Mouse (Mus musculus) limb, embryonic 13.5 days (tissue): ENCODE results near the gene Mob3a. TPM values are rescaled to one million over a fixed set of nuclear protein-coding genes. Genes with fewer than 3 reads are reported as not detected.

Source experiments
- ATAC-seq: fragments of 200-750 bp; cut with Nextera tagmentation; 2 replicates; pipeline ENCODE4 v1.8.0; 2017; ENCODE audit warnings: low read depth, moderate number of reproducible peaks, moderate TSS enrichment; ENCODE audit not compliant: low FRiP score
- H3K27ac ChIP-seq: fragments of 300-500 bp; sonication (generic); 2 replicates; pipeline ENCODE4 v1.5.1; 2015; ENCODE audit warnings: inconsistent platforms, mild to moderate bottlenecking, moderate library complexity
- H3K27me3 ChIP-seq: fragments of 300-500 bp; sonication (generic); 2 replicates; pipeline ENCODE4 v1.6.1; 2015; ENCODE audit warnings: mild to moderate bottlenecking, inconsistent platforms
- H3K36me3 ChIP-seq: fragments of 300-500 bp; sonication (generic); 2 replicates; pipeline ENCODE4 v1.6.1; 2015; ENCODE audit warnings: inconsistent platforms, mild to moderate bottlenecking, moderate library complexity
- H3K4me1 ChIP-seq: fragments of 300-500 bp; sonication (generic); 2 replicates; pipeline ENCODE4 v1.6.1; 2015; ENCODE audit warnings: inconsistent platforms
- H3K4me2 ChIP-seq: fragments of 300-500 bp; sonication (generic); replicated peaks from 2 replicates; pipeline ENCODE4 v1.6.1; 2015; ENCODE audit warnings: inconsistent platforms, mild to moderate bottlenecking, moderate library complexity
- H3K4me3 ChIP-seq: fragments of 300-500 bp; sonication (generic); 2 replicates; pipeline ENCODE4 v1.5.1; 2015; ENCODE audit warnings: moderate library complexity, mild to moderate bottlenecking, inconsistent platforms
- H3K9ac ChIP-seq: fragments of 300-500 bp; sonication (generic); 2 replicates; pipeline ENCODE4 v1.6.1; 2015; ENCODE audit warnings: mild to moderate bottlenecking, inconsistent platforms
- H3K9me3 ChIP-seq: fragments of 300-500 bp; sonication (generic); 2 replicates; pipeline ENCODE4 v1.6.1; 2016; ENCODE audit warnings: inconsistent platforms
- WGBS: fragments of 180-500 bp; shearing (Covaris S2); methylation state at CpG from one replicate; pipeline ENCODE4 v1.1.7; 2015; 5-methylcytosine and 5-hydroxymethylcytosine counted together
- polyA plus RNA-seq: library from polyadenylated mRNA; unstranded; fragments of >200 nt; fragmentation: Nextera tagmentation; extraction: Ambion mirVana; gene quantifications from 2 replicates; pipeline ENCODE4 v1.2.1, GENCODE M21; 2015

Gene Mob3a
- polyA plus RNA-seq, 1 experiment from 2014 or later, result 55.3 TPM

DNA sequence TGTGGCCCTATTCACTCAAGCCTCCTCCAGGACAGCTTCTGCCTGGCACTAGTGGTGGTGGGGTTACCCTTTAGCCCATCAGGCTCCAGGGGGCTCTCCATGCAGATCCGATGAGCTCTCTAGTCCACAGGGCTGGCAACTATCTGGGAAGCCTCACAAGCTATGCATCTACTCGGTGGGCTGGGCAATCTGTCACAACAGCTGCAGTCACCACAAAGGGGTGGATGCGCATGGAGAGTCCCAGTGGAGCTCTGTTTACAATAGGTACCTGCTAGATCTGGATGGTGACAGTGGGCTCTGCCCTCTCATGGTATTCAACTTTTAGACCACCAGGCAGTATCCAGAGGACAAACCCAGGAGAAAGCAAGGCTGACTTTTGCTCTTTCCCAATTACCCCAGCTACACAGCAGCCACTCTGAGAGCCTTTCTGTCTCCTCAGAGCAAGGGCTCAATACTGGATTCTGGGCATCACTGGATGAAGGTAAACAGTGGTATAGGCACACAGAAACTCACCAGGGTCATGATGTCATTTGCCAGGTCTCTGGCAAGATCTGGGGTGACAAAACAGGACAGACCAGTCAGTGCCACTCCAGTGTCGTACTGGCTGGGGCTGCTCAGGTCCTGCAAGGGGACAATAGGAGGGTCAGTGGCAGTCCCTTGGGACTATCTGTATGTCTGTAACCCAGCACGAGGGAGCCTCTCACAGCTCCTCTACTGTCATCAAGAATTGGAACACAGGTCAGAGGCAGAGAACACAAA lies 25.8 kb upstream of the Mob3a start:
- H3K27ac ChIP-seq, result no peak overlapping the region
- no peaks in the 10 kb centered on the region for H3K9me3 ChIP-seq
- peaks cover 96% of the 10 kb centered on the region for H3K36me3 ChIP-seq
- 88% methylated on average over 5 of the region's 5 CpGs for WGBS
- H3K27me3 ChIP-seq, result no peaks in the 10 kb centered on the region
- H3K4me3 ChIP-seq, result no peak overlapping the region
- no peak overlapping the region for H3K9ac ChIP-seq
- ATAC-seq, result no peak
- H3K4me2 ChIP-seq, result no peak overlapping the region
- H3K4me1 ChIP-seq, result no peaks in the 10 kb centered on the region

DNA sequence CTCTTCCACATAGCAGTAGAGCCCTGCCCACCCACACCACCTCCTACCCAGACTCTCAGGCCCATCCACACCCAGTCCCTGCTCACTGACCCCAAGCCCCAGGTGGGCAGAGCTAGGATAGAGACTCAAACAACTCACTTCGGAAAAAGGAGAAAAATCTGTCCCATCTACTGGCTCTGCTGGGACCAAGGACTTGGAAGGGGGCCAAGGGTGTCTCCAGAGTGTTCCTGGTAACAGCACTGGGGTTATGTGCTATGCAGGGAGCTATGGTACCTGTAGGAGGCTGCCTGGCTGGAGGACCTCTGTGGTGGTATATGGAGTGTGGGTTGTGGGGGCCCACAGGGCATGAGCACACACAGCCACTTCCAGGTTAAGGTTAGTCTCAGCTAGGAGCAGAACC lies 15.5 kb upstream of the Mob3a start:
- peaks cover 100% of the 10 kb centered on the region for H3K36me3 ChIP-seq
- H3K4me1 ChIP-seq, result no peaks in the 10 kb centered on the region
- H3K4me3 ChIP-seq, result no peak overlapping the region
- no peak overlapping the region for H3K27ac ChIP-seq
- no peak overlapping the region for H3K4me2 ChIP-seq
- H3K9ac ChIP-seq, result no peak overlapping the region
- 100% methylated on average over 1 of the region's 1 CpGs for WGBS
- no peak for ATAC-seq
- no peaks in the 10 kb centered on the region for H3K27me3 ChIP-seq
- no peaks in the 10 kb centered on the region for H3K9me3 ChIP-seq

DNA sequence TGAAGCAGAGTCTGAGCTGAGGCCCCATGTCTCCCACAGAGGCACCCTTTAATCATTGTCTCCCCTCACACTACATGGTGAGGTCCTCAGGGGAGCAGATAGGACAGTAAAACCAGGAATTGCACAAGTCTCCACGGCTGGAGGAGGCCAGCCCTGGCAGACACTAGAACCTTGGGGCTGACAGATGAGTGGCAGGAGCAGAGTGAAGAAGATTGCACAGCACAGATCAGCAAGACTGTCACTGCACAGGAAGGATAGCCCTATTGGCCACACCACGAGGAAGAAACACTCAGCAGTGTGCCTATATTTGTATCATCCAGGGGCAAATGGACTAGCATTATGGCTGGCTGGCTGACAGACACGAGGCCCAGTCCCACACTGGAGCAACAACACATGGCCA lies 9.1 kb upstream of the Mob3a start:
- Histone ChIP-seq H3K9ac (no peak overlapping the region), H3K27me3 (no peaks in the 10 kb centered on the region), H3K4me1 (no peaks in the 10 kb centered on the region), H3K9me3 (no peaks in the 10 kb centered on the region), H3K27ac (no peak overlapping the region), H3K4me2 (no peak overlapping the region), H3K4me3 (no peak overlapping the region), H3K36me3 (peaks cover 100% of the 10 kb centered on the region)
- no peak for ATAC-seq
- WGBS, result 87% methylated on average over 3 of the region's 3 CpGs

DNA sequence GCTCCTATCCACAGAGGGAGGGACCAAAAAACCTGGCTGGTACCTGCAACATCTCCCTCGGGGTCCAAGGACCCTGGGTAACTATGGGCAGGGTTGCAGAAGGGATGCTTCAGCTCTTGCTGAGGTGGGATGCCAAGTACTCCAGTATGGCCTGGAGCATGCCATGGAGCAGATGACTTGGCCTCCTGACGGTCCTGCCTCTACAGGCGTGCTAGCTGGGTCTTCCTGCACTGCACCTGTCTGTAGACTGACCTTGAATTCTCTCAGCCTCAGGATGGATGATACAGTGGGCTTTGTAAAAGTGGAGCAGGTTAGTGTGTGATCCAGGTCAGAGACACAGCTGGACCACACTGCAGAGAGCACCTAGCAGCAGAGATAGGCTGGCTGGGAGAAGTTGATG lies 3.7 kb upstream of the Mob3a start:
- H3K4me3 ChIP-seq, result no peak overlapping the region
- H3K4me1 ChIP-seq, result peaks cover 18% of the 10 kb centered on the region
- no peak overlapping the region for H3K4me2 ChIP-seq
- ATAC-seq, result no peak
- H3K36me3 ChIP-seq, result peaks cover 57% of the 10 kb centered on the region
- no peak overlapping the region for H3K9ac ChIP-seq
- 81% methylated on average over 3 of the region's 3 CpGs for WGBS
- no peak overlapping the region for H3K27ac ChIP-seq
- H3K27me3 ChIP-seq, result no peaks in the 10 kb centered on the region
- no peaks in the 10 kb centered on the region for H3K9me3 ChIP-seq

DNA sequence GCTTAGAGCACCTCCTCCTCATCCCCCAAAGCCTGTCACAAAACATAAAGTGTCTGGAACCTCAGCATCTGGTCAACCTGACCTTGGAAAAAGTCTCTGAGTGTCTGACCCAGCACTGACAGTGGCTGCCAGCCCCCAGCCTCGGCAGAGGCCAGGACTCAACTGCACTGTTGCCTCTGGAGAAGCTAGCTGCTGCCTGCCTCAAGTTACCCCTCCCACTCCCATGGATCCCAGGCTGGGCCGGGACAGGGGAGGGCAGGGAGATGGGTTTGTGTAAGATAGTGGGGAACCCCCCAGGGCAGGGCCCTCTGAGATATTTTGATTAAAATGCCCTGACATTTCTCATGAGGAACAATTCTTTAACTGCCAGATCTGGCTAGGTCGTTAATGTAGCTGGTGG lies 3.3 kb upstream of the Mob3a start:
- Histone ChIP-seq H3K36me3 (peaks cover 53% of the 10 kb centered on the region), H3K4me2 (no peak overlapping the region), H3K27me3 (no peaks in the 10 kb centered on the region), H3K9me3 (no peaks in the 10 kb centered on the region), H3K4me3 (no peak overlapping the region), H3K9ac (peak overlapping the region; percentile 31; the same call in 1 of the 2 replicates), H3K27ac (no peak overlapping the region), H3K4me1 (peaks cover 23% of the 10 kb centered on the region)
- ATAC-seq, result no peak
- 54% methylated on average over 3 of the region's 3 CpGs for WGBS

DNA sequence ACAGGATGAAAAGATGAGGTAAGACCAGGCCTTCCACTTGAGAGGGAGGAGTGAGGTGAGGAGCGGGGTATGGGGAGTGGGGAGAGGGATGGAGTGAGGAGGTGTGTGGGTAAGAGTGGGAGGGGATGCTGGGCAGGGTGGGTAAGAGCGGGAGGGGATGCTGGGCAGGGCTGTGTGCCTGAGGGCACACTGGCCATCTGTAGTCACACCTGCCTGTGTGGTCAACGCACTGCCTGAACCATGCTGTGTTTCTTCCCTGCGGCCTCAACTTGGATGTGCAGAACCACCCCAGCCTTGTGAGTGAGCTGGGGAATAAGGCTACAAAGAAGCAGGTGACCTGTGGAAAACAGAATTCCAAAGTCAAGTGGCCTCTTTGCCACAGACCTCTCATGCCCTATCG lies 2.6 kb upstream of the Mob3a start:
- H3K27me3 ChIP-seq, result no peaks in the 10 kb centered on the region
- peaks cover 47% of the 10 kb centered on the region for H3K36me3 ChIP-seq
- peak overlapping the region; percentile 31; the same call in 1 of the 2 replicates for H3K9ac ChIP-seq
- ATAC-seq, result no peak
- H3K4me3 ChIP-seq, result no peak overlapping the region
- H3K27ac ChIP-seq, result no peak overlapping the region
- H3K9me3 ChIP-seq, result no peaks in the 10 kb centered on the region
- no peak overlapping the region for H3K4me2 ChIP-seq
- H3K4me1 ChIP-seq, result peaks cover 26% of the 10 kb centered on the region
- 91% methylated on average over 5 of the region's 5 CpGs for WGBS

DNA sequence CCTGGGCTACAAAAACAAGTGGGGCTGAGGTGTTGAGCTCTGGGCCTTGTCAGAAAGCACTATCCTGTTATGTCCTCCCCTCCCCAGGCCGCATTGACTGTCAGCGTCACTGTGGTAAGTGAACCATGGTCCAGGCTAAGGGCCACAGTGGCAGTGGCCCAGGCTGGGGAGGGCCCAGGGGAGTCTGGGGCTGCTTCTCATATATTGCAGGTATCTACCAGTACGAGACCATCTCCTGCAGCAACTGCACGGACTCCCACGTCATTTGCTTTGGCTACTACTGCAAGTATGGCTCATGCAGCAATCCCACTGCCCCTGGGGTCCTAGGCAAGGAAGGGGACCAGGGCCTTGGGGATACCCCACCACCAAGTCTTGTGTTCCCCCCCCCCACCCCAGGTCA lies 1.9 kb upstream of the Mob3a start:
- Histone ChIP-seq H3K27me3 (no peaks in the 10 kb centered on the region), H3K4me3 (peak overlapping the region; percentile 77), H3K9me3 (no peaks in the 10 kb centered on the region), H3K27ac (peak overlapping the region; percentile 81; the same call in 1 of the 2 replicates), H3K4me2 (peak overlapping the region; percentile 91), H3K36me3 (peaks cover 43% of the 10 kb centered on the region), H3K9ac (peak overlapping the region; percentile 70), H3K4me1 (peaks cover 26% of the 10 kb centered on the region)
- no peak for ATAC-seq
- WGBS, result 89% methylated on average over 5 of the region's 5 CpGs

DNA sequence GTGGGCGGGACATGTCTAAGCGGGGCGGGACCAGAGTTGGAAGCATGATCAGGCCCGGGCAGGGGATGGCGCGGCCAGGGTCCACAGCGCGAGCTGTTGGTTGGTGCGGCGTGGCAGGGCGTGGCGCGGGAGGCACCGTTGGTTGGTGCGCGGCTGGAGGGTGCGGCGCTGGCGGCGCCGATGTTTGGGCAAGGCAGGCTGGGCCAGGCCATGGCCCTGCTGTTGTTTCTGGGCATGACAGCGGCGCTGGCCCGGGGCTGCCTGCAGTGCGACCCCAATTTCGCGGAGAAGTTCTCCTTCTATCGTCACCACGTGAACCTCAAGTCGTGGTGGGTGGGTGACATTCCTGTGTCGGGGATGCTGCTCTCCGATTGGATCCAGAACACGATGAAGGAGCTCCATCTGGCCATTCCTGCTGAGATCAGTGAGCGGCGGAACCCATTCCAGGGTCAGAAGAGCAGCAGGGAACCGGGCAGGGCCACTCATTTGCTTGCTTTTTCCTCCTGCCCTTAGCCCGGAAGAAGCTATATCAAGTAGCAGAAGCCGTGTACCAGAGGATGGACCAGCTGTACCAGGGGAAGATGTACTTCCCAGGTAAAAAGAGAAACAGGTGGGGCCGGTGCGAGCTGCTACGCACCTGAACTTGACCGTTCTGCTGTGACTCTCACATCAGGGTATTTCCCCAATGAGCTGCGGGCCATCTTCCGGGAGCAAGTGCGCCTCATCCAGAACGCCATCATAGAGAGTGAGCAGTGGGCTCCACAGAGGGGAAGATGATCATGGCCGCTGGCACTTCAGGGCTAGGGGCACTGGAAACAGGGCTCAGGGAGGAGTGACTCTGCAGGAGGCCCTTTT lies 986 bp upstream of the Mob3a start:
- H3K36me3 ChIP-seq, result peaks cover 43% of the 10 kb centered on the region
- 1% methylated on average over 47 of the region's 47 CpGs for WGBS
- ATAC-seq, result peak; percentile 90
- H3K4me1 ChIP-seq, result peaks cover 26% of the 10 kb centered on the region
- H3K4me2 ChIP-seq, result peak overlapping the region; percentile 91
- H3K4me3 ChIP-seq, result peak overlapping the region; percentile 77
- peak overlapping the region; percentile 81 for H3K27ac ChIP-seq
- peak overlapping the region; percentile 70 for H3K9ac ChIP-seq
- no peaks in the 10 kb centered on the region for H3K9me3 ChIP-seq
- no peaks in the 10 kb centered on the region for H3K27me3 ChIP-seq

DNA sequence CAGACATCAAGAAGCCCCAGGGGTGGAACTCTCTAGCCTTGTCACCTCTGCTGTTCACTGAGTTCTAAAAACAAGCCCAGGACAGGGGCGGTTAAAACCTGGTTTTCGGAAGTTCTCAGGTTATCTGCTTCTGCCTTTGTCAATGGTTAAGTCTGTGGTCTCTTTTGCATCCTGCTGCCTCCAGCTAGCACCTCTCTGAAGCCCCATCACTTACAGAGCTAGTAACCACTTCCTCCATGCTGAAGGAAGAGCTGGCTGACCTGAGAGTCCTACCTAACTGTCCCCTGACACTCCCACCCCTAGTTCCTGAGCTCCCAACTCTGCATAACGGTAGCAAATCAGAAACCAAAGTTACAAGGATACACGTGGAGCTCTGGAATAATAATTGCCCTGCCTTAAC lies 1.0 kb downstream of the Mob3a start:
- Histone ChIP-seq H3K4me3 (peak overlapping the region; percentile 77), H3K4me2 (peak overlapping the region; percentile 91), H3K36me3 (peaks cover 25% of the 10 kb centered on the region), H3K4me1 (peaks cover 30% of the 10 kb centered on the region), H3K27ac (no peak overlapping the region), H3K9me3 (no peaks in the 10 kb centered on the region), H3K9ac (peak overlapping the region; percentile 77; the same call in 1 of the 2 replicates), H3K27me3 (no peaks in the 10 kb centered on the region)
- 41% methylated on average over 4 of the region's 4 CpGs for WGBS
- no peak for ATAC-seq

DNA sequence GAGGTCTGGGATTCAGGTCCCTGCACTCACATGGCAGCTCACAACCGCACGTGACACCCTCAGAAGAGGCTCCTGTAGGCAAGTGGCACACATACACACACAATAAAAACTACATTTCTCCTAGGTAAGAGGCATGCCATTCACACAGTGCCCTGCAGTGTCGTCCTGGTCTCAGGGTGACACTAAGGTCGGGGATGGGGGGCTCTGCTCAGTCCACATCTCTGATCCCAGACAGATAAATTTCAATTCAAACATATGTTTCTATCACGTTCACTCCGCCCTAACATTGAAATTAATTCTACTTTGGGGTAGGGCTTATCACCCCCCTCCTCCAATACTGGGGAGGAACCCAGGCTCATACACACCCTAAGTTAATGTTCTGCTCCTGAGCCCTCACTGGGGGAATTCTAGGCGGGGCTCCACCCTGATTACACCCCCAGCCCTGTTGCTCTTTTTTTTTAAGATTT lies 1.7 kb downstream of the Mob3a start:
- Histone ChIP-seq H3K27me3 (no peaks in the 10 kb centered on the region), H3K4me3 (peak overlapping the region; percentile 77; the same call in 1 of the 2 replicates), H3K9me3 (no peaks in the 10 kb centered on the region), H3K4me1 (peaks cover 31% of the 10 kb centered on the region), H3K27ac (no peak overlapping the region), H3K9ac (no peak overlapping the region), H3K36me3 (peaks cover 18% of the 10 kb centered on the region), H3K4me2 (peak overlapping the region; percentile 91; the same call in 1 of the 2 replicates)
- 86% methylated on average over 7 of the region's 7 CpGs for WGBS
- no peak for ATAC-seq

DNA sequence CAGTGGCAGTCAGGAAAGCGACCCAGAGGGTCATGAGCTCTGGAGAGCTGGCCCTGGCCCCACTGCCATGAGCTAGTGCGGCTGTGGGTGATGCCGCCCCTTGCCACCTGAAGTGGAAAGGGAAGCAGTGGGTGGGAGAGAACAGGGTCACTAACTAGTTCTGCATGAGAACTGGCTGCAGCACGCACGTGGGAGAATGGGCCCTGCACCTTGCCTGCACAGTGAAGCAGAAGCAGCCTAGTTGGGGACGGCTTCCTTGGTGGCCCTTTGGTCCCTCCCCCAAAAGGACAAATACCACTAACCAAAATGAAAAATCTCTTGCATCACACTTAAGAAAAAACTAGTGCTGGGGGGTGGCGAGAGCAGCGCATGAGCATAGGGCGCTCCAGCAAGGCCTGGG lies 3.2 kb downstream of the Mob3a start:
- H3K27ac ChIP-seq, result no peak overlapping the region
- H3K4me3 ChIP-seq, result no peak overlapping the region
- H3K9ac ChIP-seq, result peak overlapping the region; percentile 45; the same call in 1 of the 2 replicates
- no peaks in the 10 kb centered on the region for H3K9me3 ChIP-seq
- H3K36me3 ChIP-seq, result peaks cover 29% of the 10 kb centered on the region
- ATAC-seq, result no peak
- peaks cover 29% of the 10 kb centered on the region for H3K4me1 ChIP-seq
- no peak overlapping the region for H3K4me2 ChIP-seq
- 92% methylated on average over 9 of the region's 9 CpGs for WGBS
- H3K27me3 ChIP-seq, result no peaks in the 10 kb centered on the region

DNA sequence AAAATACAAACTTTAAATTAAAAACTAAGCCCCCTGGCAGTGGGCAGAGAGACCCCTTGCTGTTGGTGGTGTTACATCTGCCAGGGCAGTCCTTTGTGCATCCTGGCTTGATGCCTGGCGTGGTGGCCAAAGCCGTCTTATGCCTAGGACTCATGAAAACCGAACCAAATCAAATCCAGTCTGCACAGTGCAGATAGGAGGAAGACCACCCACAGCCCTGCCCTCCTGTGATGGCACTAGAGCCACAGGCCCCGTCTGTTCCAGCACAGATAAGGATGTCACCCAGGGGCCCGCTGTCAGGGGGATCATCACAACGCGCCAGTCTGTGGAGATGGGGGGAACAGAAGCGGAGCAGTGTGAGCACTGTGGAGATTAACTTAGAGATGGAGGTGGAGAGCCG lies 4.0 kb downstream of the Mob3a start:
- H3K36me3 ChIP-seq, result peaks cover 37% of the 10 kb centered on the region
- ATAC-seq, result no peak
- WGBS, result 88% methylated on average over 9 of the region's 9 CpGs
- H3K9me3 ChIP-seq, result no peaks in the 10 kb centered on the region
- H3K9ac ChIP-seq, result no peak overlapping the region
- peaks cover 21% of the 10 kb centered on the region for H3K4me1 ChIP-seq
- H3K4me3 ChIP-seq, result no peak overlapping the region
- H3K27me3 ChIP-seq, result no peaks in the 10 kb centered on the region
- H3K27ac ChIP-seq, result no peak overlapping the region
- no peak overlapping the region for H3K4me2 ChIP-seq
